Mouse (Mus musculus): ENCODE measurements at regions not wholly inside any gene's neighbourhood (a gene's known extent, or its start where the extent isn't known, plus 50 kb on each side); places are given as distances from the start of the nearest gene placed in this dataset.

DNA sequence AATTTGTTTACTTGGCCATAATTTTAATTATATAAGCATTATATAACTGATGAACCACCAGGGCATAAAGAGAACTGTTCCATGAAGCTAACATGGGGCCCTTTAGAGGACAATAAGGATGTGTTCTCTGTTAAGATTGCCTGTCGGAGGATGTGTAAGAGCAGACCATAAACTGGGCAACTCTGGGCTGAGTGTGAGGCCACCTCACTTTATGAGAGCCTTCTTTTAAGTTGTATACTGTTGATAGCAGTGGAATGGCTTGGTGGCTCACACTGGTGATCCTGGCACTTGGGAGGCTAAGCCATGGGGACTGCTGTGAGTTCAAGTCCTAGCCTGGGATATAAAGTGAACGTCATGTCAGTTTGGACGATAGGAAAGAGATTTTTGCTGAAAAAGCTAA, 227.3 kb upstream of the Krr1 start (continued):
- no peak for TF ChIP-seq ZC3H11A (IDR thresholded peaks at IDR 0.05; ENCODE audit: low read depth, low read length)

DNA sequence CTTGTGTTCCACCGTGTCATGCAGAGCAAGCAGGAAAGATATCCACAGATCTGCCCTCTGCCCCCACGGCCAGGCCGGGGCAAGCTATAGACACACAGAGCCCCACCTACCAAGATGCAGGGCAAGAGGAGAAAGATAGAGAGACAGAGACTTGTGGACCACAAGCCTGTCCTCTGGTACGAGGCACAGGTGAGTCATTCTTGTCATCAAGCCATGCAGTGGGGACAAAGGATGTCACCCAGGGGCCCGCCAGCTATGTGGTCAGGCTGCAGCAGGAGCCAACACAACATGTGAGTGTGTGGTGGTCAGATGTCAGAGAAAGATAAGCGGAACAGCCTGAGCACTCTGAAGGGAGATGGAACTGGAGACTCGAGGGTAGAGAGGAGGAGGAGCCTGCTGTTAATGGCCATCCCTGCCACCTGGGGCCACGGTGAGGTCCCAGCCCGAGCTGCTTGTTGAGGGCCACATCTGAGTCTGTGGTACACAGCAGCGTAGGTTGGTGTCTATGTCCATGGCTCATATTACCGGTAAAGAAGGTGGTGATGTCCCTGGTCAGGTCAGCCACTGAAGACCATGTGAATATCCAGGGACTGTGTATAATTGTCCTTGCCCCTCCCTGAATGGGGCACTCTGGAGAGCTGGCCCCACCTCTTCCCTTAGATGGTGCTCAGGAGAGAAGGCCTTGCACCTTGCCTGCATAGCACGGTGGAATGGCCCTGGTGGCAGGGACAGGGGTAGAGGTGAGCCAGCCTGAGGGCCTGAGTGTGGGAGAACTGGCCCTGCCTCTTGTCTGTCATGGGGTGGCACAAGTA, 226.2 kb upstream of the Krr1 start:
- Histone ChIP-seq H3K27me3 (ENCODE audit: control insufficient read depth in 1 of 2, insufficient read depth in 2 of 2, low read length in 2 of 2) (peaks cover 2 to 6% of the 10 kb centered on the region in 2 experiments; a peak in 3 of 4 replicates), H3K9me3 (replicated peaks; ENCODE audit: insufficient read depth, low read length) (no peaks in the 10 kb centered on the region), H3K27ac (ENCODE audit: control insufficient read depth, low read depth, low read length) (no peak overlapping the region), H3K4me1 (ENCODE audit: control insufficient read depth in 1 of 2, insufficient read depth in 2 of 2, low read length in 2 of 2) (no peaks in the 10 kb centered on the region), H3K79me2 (ENCODE audit: control insufficient read depth, insufficient read depth, low read length, poor library complexity) (no peaks in the 10 kb centered on the region), H3K36me3 (ENCODE audit: control insufficient read depth in 1 of 2, insufficient read depth in 2 of 2, low read length in 2 of 2) (no peaks in the 10 kb centered on the region), H3K9ac (ENCODE audit: control insufficient read depth, low read depth, low read length, poor library complexity, severe bottlenecking) (no peak overlapping the region), H3K4me3 (ENCODE audit: control insufficient read depth in 1 of 2, insufficient read depth in 1 of 2, low read depth in 2 of 2, low read length in 2 of 2) (no peak overlapping the region)
- DNase-seq (ENCODE audit: low read depth, low spot score): no peak
- TF ChIP-seq MYB (IDR thresholded peaks at IDR 0.05; ENCODE audit: low read depth, low read length): no peak
- no peak for TF ChIP-seq JUND (IDR thresholded peaks at IDR 0.05; ENCODE audit: low read depth, low read length)
- no peak for TF ChIP-seq MAFK (IDR thresholded peaks at IDR 0.05; ENCODE audit: borderline replicate concordance, low read depth, low read length)
- TF ChIP-seq MEF2A (IDR thresholded peaks at IDR 0.05; ENCODE audit: extremely low read depth, insufficient replicate concordance, low read depth, low read length, poor library complexity, severe bottlenecking): no peak

DNA sequence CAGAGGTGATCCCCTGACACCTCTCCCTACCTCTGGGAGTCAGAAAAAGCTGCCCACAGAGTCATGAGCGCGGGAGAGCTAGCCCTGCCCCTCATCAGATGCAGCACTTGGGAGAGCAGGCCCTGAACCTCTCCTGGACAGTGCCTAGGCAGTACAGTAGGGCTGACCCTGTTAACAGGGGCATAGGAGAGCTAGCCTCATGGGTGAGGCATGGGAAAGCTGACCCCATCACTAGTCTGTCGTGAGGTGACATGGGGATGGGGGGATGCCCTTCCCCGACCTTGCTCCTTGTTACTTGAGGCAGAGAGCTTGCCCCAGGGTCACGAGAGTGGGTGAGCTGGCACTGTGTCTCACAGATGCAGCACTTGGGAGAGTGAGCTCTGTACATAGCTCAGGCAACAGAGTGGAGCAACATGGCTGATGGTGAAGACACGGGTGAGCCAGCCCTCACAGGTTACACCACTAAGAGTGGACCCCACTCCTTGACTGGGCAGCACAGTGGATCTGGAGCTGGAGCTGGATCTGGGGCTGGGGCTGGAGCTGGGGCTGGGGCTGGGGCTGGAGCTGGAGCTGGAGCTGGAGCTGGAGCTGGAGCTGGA, 225.5 kb upstream of the Krr1 start:
- no peak for DNase-seq (ENCODE audit: low read depth, low spot score)
- TF ChIP-seq ZNF384 (IDR thresholded peaks at IDR 0.05; ENCODE audit: low read depth, low read length): no peak
- no peak for TF ChIP-seq NRF1 (IDR thresholded peaks at IDR 0.05; ENCODE audit: insufficient read depth, low read depth, low read length, poor library complexity, severe bottlenecking)
- TF ChIP-seq TBP (IDR thresholded peaks at IDR 0.05; ENCODE audit: low read depth, low read length): no peak
- TF ChIP-seq MAZ (IDR thresholded peaks at IDR 0.05; ENCODE audit: low read depth, low read length): no peak
- no peak for TF ChIP-seq HCFC1 (IDR thresholded peaks at IDR 0.05; ENCODE audit: low read depth, low read length)
- TF ChIP-seq ETS1 (IDR thresholded peaks at IDR 0.05; ENCODE audit: low read depth, low read length): no peak
- no peak for TF ChIP-seq ELF1 (IDR thresholded peaks at IDR 0.05; ENCODE audit: low read depth, low read length)
- H3K4me3 ChIP-seq (ENCODE audit: control insufficient read depth in 1 of 2, insufficient read depth in 1 of 2, low read depth in 2 of 2, low read length in 2 of 2): no peak overlapping the region

More for the DNA sequence above, 225.5 kb upstream of the Krr1 start:
- Histone ChIP-seq H3K9me3 (replicated peaks; ENCODE audit: insufficient read depth, low read length) (no peaks in the 10 kb centered on the region), H3K79me2 (ENCODE audit: control insufficient read depth, insufficient read depth, low read length, poor library complexity) (no peaks in the 10 kb centered on the region), H3K27me3 (ENCODE audit: control insufficient read depth in 1 of 2, insufficient read depth in 2 of 2, low read length in 2 of 2) (peaks cover 2 to 6% of the 10 kb centered on the region in 2 experiments; a peak in 3 of 4 replicates), H3K9ac (ENCODE audit: control insufficient read depth, low read depth, low read length, poor library complexity, severe bottlenecking) (no peak overlapping the region), H3K36me3 (ENCODE audit: control insufficient read depth in 1 of 2, insufficient read depth in 2 of 2, low read length in 2 of 2) (no peaks in the 10 kb centered on the region), H3K4me1 (ENCODE audit: control insufficient read depth in 1 of 2, insufficient read depth in 2 of 2, low read length in 2 of 2) (no peaks in the 10 kb centered on the region), H3K27ac (ENCODE audit: control insufficient read depth, low read depth, low read length) (no peak overlapping the region)

Data from MEL (cell line).